Mouse (Mus musculus) B cell, adult 2 months (primary cell): ENCODE results near the gene Nt5c2.
A peak's percentile ranks its signal among the peaks of the same experiment; 100 is the strongest.

Experiments
- DNase-seq, 2 experiments: peaks; one replicate each; pipeline ENCODE4 v3.0.0; 2022

Gene Nt5c2

GRCm38 (mm10) chr19:46915406-46916080, 99.4 kb downstream of the Nt5c2 start:
- DNase-seq: no peak

- no peak for DNase-seq
Observed at GRCm38 (mm10) chr19:46913626-46914025, 101.3 kb downstream of the Nt5c2 start.

GRCm38 (mm10) chr19:46911492-46911891, 103.5 kb downstream of the Nt5c2 start:
- DNase-seq: no peak

- DNase-seq: no peak
Observed at GRCm38 (mm10) chr19:46908977-46909376, 106.0 kb downstream of the Nt5c2 start.

- DNase-seq: no peak
Observed at GRCm38 (mm10) chr19:46908207-46908606, 106.7 kb downstream of the Nt5c2 start.

- no peak for DNase-seq
Observed at GRCm38 (mm10) chr19:46905971-46906370, 109.0 kb downstream of the Nt5c2 start.

GRCm38 (mm10) chr19:46905383-46905782, 109.6 kb downstream of the Nt5c2 start:
- DNase-seq: no peak

- DNase-seq: no peak
Observed at GRCm38 (mm10) chr19:46904907-46905306, 110.0 kb downstream of the Nt5c2 start.

- DNase-seq: no peak
Observed at GRCm38 (mm10) chr19:46903379-46903778, 111.6 kb downstream of the Nt5c2 start.

GRCm38 (mm10) chr19:46901323-46901722, 113.6 kb downstream of the Nt5c2 start:
- no peak for DNase-seq

GRCm38 (mm10) chr19:46900786-46901185, 114.2 kb downstream of the Nt5c2 start:
- no peak for DNase-seq

GRCm38 (mm10) chr19:46899871-46900270, 115.1 kb downstream of the Nt5c2 start:
- DNase-seq: no peak

GRCm38 (mm10) chr19:46899306-46899705, 115.6 kb downstream of the Nt5c2 start:
- no peak for DNase-seq

- DNase-seq: no peak
Observed at GRCm38 (mm10) chr19:46898222-46898621, 116.7 kb downstream of the Nt5c2 start.

- DNase-seq: peak; percentile 13 to 17
Observed at GRCm38 (mm10) chr19:46897135-46897534, 117.8 kb downstream of the Nt5c2 start.

GRCm38 (mm10) chr19:46893484-46893883, 121.5 kb downstream of the Nt5c2 start:
- DNase-seq: no peak

GRCm38 (mm10) chr19:46892856-46893255, 122.1 kb downstream of the Nt5c2 start:
- no peak for DNase-seq

GRCm38 (mm10) chr19:46890657-46891056, 124.3 kb downstream of the Nt5c2 start:
- DNase-seq: no peak

GRCm38 (mm10) chr19:46889666-46890065, 125.3 kb downstream of the Nt5c2 start:
- DNase-seq: no peak

- peak; percentile 25 to 39 for DNase-seq
Observed at GRCm38 (mm10) chr19:46887811-46888527, 127.0 kb downstream of the Nt5c2 start.

- DNase-seq: no peak
Observed at GRCm38 (mm10) chr19:46886826-46887225, 128.1 kb downstream of the Nt5c2 start.

GRCm38 (mm10) chr19:46885365-46885764, 129.6 kb downstream of the Nt5c2 start:
- DNase-seq: no peak

GRCm38 (mm10) chr19:46879876-46880275, 135.1 kb downstream of the Nt5c2 start:
- no peak for DNase-seq

- peak; percentile 61 to 67 for DNase-seq
Observed at GRCm38 (mm10) chr19:46878346-46878745, 136.6 kb downstream of the Nt5c2 start.
